Mouse (Mus musculus) left cerebral cortex, adult 9 months (tissue): ENCODE results near the gene Six2.
"Not testable (repeated sequence)": the region's sequence is repeated elsewhere in the genome, so short reads cannot be mapped to it uniquely, and the experiment has no call there.

Experiments used
- DNase-seq, 2 experiments: peaks; one replicate each; pipeline ENCODE4 v3.0.0; 2022; ENCODE audit warnings: low spot score in 2 of 2

Six2 gene

GRCm38 (mm10) chr17:85690323-85690968 is 2.4 kb upstream of the Six2 start:
- no peak for DNase-seq

GRCm38 (mm10) chr17:85689807-85690319 is 1.8 kb upstream of the Six2 start:
- no peak for DNase-seq

- DNase-seq = no peak
Observed at GRCm38 (mm10) chr17:85688911-85689806, 1.1 kb upstream of the Six2 start.

DNA sequence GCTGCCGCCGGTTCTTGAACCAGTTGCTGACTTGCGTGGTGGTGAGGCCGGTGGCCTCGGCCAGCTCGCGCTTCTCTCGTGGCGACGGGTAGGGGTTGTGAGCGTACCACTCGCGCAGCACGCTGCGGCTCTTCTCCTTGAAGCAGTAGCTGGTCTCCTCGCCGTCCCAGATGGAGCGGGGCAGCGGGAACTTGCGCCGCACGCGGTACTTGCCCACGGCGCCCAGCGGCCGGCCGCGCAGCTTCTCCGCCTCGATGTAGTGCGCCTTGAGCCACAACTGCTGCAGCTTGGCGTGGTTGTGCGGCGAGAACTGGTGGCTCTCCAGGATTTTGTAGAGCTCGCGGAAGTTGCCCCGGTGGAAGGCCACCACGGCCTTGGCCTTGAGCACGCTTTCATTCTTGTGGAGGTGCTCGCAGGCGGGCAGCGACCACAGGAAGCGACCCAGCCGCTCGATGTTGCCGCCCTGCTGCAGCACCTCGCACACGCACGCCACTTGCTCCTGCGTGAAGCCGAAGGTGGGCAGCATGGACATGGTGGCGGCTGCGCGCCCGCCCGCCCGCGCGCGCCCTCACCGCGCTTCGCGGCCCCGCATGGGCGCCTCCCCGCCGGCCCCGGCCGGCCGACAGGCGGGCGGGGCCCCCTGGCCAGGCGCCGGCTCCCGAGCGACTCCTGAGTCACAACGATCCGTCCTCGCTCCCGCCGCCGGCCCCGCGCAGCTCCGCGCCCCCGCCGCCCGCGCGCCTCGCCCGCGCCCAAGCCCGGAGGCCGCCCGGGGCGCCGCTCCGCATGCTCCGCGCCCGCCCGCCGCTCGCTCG is 446 bp downstream of the Six2 start:
- DNase-seq = no peak

DNA sequence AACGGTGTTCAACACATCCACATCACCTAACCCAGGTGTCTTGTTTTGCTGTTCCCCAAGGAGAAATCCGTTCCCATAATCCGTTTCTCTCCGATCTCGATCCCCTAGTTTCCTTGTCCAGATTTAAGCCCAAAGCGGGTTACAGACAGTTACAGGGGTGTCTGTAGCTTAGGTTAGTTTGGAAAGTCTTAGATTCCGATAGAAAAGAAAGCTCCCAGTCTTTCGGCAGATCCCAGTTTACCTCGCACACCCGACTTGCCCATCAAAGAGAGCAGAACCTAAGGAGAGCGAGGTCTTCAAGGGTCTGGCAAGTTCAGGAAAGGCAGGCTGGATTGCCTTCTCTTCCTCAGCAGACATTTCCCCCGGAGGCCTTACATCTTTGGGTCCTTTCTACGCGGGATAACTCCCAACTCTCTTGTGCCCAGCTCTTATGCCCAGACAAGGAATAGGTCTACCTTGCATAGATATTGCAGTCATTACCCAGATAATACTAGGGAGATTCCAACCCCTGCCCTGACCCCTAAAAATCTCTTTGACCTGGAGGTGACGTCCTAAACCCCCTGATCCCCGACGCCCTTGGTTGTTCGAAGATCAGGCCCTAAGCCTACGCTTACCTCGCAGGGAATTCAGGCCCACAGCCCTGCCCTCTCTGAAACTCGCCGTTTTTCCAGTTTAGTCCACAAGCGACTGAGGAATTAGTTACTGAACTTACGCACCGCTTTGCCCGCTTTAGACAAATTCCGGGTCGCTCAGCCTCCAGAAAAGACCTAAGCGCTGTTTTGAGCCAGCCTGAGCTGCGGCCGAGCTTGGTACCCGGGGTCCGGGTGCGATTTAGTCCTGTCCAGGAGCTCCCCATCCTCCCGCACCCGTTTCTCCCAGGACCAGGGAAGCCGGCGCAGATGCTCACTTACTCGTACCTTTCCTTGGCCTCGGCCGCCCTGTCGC is 1.3 kb downstream of the Six2 start:
- DNase-seq = no peak

DNA sequence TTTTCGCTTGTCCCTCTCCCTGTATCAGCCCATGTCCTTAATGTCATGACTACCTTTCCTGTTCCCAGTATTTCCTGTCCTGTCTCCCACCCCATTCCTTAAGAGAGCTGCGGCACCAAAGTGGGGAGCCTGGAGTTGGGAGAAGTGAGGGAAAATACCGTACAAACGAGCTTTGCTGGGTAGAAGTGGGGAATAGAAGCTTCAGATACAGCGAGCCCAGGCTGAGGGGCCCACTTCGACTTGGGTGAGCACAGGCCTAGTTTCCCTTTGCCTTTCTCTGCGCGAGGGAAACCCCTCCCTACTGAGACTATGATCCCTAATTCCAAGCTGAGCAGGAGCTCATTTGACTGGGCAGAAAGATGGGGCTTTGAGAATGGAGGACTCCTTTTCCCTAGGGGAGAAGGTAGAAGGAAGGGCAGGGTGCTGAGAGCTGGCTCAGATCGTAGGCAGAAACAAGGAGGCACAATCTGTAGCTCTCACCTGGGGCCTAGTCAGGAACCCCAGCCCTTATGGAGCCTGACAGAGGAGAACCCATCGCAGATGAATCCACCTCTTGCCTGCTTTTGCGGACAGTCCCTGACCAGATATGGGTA is 2.3 kb downstream of the Six2 start:
- no peak for DNase-seq

DNA sequence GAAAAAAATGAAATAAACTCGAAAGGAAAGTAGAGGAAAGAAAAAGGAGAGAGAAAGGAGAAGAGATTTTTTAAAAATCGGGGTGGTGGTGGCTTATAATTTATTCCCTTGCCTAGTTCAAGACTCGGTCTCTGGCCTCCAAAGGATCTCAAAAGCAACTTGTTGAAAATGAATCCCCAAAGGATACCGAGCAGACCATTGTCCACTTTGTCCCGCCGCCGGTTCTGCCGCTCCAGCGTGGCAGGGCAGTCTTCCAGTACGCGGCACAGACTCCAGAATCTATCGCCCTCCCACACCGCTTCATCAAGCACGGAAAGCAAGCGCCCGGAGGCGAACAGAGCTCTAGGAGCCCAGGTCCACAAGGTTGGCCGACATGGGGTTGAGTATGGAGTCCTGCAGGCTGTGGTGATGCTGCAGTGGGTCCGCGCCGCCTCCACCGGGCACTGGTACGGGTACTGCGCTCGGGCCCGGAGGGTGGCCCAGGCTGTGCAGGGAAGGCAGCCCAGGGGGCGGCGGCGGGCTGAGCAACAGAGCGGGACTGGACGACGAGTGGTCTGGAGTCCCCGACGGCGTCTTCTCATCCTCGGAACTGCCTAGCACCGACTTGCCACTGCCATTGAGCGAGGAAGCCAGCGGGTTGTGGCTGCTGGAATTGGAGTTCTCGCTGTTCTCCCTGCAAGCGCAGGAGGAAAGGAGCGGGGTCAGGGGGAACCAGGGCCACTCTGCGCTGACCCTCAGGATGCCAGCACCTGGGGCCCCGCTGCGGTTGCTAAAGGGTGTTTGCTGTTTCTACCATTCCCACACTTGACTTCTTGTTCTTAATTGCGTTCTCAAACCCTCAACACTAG is 3.0 kb downstream of the Six2 start:
- no peak for DNase-seq

- DNase-seq = not testable (repeated sequence)
Observed at GRCm38 (mm10) chr17:85684436-85684835, 3.6 kb downstream of the Six2 start.

DNA sequence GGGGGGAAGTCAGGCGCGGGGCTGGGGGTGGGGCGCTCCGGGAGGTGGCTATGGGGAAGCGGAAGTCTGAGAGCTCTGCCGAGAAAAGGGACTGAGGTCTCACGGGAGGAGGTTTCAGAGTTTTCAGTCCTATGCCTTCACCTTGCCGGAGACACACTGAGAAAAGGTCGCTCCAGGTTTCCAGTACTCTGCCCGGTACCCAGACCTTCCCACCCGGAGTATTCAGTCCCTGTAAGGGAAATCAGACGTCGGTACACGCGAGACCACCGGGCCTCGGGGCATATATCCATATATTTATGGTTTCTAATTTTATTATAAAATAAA is 4.1 kb downstream of the Six2 start:
- DNase-seq = no peak

- DNase-seq = no peak
Observed at GRCm38 (mm10) chr17:85683111-85683983, 4.7 kb downstream of the Six2 start.

GRCm38 (mm10) chr17:85682181-85682710 is 5.8 kb downstream of the Six2 start:
- no peak for DNase-seq

- DNase-seq = no peak
Observed at GRCm38 (mm10) chr17:85681741-85682140, 6.3 kb downstream of the Six2 start.

DNA sequence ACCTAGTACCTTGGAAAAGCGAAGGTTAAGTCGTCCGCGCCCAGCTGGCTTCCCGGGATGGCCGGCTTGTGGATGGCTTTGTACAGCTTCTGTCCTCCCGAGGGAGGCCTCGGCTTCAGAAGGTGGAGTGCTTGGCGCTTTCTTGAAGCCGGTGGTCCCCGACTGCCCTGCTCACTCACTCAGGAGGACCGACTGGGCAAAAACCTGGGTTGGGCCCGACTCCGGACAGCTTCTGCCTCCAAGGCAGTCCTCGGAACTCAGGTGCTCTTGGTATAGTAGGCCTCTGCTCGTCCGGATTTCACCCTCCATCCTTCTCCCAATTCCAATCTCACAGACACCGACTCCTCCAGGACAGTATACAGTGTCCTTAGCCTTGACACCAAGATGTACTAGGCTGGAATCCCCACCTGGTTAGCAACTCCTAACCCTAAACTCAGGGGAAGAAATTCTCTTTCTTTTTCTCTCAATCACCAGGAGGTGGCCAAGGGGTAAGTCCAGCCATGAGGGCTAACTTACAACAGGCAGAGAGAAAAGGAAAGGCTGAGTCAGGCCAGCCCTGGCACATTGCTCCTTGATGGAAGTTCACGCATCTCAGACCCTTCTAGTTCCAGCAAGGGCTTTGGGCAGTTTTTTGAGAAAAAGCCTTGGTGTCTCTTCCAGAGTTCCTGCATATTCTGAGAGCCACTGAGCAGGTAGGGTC is 7.1 kb downstream of the Six2 start:
- DNase-seq = no peak

- DNase-seq = no peak
Observed at GRCm38 (mm10) chr17:85680116-85680850, 7.8 kb downstream of the Six2 start.

DNA sequence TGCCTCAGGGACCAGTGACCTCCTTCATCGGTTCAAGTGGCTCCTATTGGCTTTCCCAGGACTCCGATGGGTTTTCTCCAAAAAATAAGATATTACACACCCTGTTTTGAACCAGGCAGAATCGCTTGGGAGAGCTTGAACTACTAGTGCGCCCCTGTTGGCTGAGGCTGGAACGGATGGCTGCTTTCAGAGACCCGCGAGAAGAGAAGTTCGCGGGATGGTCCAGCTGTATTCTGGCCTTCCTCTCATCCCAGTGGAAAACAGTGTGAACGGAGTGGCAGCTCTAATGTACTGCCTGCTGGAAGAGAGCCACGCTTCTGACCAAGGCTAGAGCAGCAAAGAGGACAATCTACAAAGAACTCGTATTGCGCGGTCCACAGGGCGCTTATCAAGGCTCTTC is 8.4 kb downstream of the Six2 start:
- DNase-seq = no peak

DNA sequence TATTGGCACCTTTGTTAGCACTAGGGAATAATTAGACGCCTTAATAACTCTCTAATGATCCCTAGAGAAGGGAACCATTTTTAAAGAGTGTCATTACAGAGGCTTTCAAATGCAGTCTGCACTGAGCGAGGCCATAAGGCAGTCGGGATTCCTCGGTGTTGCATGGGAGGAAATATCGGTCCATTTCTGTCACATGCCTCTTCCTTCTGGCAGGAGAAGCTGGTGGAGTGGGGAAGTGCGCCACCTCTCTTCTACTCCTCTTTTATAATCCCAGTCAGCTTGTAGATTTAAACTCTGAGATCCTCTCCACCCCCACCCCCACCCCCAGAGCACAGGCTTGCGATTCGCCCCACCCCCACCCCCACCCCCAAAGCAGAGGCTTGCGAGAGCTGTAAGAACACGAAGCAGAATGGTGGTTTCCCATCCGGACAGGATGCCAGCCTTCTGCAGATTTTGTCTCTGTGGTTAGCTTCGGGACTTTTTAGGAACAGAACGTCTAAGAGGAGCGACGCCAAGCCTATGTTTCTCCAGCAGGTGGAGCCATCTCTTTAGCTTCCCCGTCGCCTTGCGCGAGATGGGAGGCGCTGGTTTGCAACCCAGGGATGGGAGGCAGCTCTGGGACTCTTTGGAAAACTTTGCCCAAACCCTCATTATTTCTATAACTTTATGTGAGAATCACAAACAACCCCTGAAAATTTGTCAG is 23.3 kb downstream of the Six2 start:
- DNase-seq = peak; percentile 20 to 72

GRCm38 (mm10) chr17:85664202-85664601 is 23.9 kb downstream of the Six2 start:
- no peak for DNase-seq
